In genomic region chr3:103904705-103905104, GRCm38 (mm10) we compare ENCODE assay signal across 8 mouse cellular contexts. TPM values are rescaled to one million over a fixed set of nuclear protein-coding genes. Genes with fewer than 3 reads are reported as not detected.
DNase-seq lines count a peak whose midpoint lies in the region; ATAC-seq lines count a peak whose summit lies in the region.

No protein-coding gene starts in this region.

- DNase-seq in kidney, adult 8-10 months = peak; percentile 22 to 53
- peak; percentile 37 for DNase-seq in ES-CJ7 (ENCODE audit: low read depth, low spot score)
- DNase-seq in c-Kit-negative CD71-positive TER-119-positive erythroid progenitor cells, embryonic 14.5 days (ENCODE audit: low read depth, low spot score) = peak; percentile 52
- DNase-seq in induced T-regulatory cell, adult 2 months (ENCODE audit: low read depth) = peak; percentile 71
- DNase-seq in skeletal muscle tissue, adult 2 months (ENCODE audit: low read depth, low spot score) = peak; percentile 11
- no peak for DNase-seq in layer of hippocampus, postnatal 36 days
- no peak for DNase-seq in layer of hippocampus, adult 8-10 months (ENCODE audit: low spot score in 2 of 2)

- H3K27me3 ChIP-seq in kidney, embryonic 16.5 days (ENCODE audit: insufficient read depth, low read length) = no peaks in the 10 kb centered on the region

- WGBS in kidney, embryonic 16.5 days = 91% methylated on average over 1 of the region's 1 CpGs

- H3K27ac ChIP-seq in kidney, embryonic 16.5 days (ENCODE audit: low read length) = no peak overlapping the region

- H3K9ac ChIP-seq in kidney, embryonic 16.5 days (replicated peaks; ENCODE audit: low read length) = no peak overlapping the region

- H3K4me2 ChIP-seq in kidney, embryonic 16.5 days (replicated peaks; ENCODE audit: low read depth, low read length) = no peak overlapping the region

- H3K4me3 ChIP-seq in kidney, embryonic 16.5 days (ENCODE audit: low read length) = no peak overlapping the region

- no peaks in the 10 kb centered on the region for H3K9me3 ChIP-seq in kidney, embryonic 16.5 days (ENCODE audit: low read length)

- H3K36me3 ChIP-seq in kidney, embryonic 16.5 days (ENCODE audit: insufficient read depth, low read length) = no peaks in the 10 kb centered on the region

- no peaks in the 10 kb centered on the region for H3K4me1 ChIP-seq in kidney, embryonic 16.5 days (ENCODE audit: insufficient read depth, low read length)

- no peak for ATAC-seq in kidney, embryonic 16.5 days (ENCODE audit: low FRiP score, low TSS enrichment)

RNA-seq across cellular contexts. Expression of gene Rsbn1, which starts 9.2 kb away (rescaled TPM):
- 8.9 TPM in 2 replicates for polyA plus RNA-seq in kidney, embryonic 16.5 days (2015; fragmentation: Nextera tagmentation; extraction: Ambion mirVana)
- 10 to 100 TPM; 21.7 to 24.8 TPM for total RNA-seq in layer of hippocampus, postnatal 36 days (2021)
- total RNA-seq in layer of hippocampus, adult 8-10 months (2022) = 10 to 100 TPM; 20.5 to 24.8 (median 21.9) TPM

RNA-seq across cellular contexts. Expression of gene Ptpn22, which starts 45.1 kb away (rescaled TPM):
- 0.80 and 0.82 TPM in 2 replicates for polyA plus RNA-seq in kidney, embryonic 16.5 days (2015; fragmentation: Nextera tagmentation; extraction: Ambion mirVana)
- total RNA-seq in layer of hippocampus, postnatal 36 days (2021) = 1 to 10 TPM; 1.1 to 1.6 TPM
- 1 to 10 TPM in 2 of 4 experiments, under 1 TPM in 2; 0.45 to 2.7 (median 1.2) TPM for total RNA-seq in layer of hippocampus, adult 8-10 months (2022)

Comparison
In these comparisons a context has a peak if more than half of its experiments do, and no peak if none do; other contexts are left out.
1. DNase-seq: peak in kidney, adult 8-10 months (2 of 2), ES-CJ7 (single experiment), c-Kit-negative CD71-positive TER-119-positive erythroid progenitor cells, embryonic 14.5 days (single experiment), induced T-regulatory cell, adult 2 months (single experiment) and skeletal muscle tissue, adult 2 months (single experiment); none in layer of hippocampus, postnatal 36 days (0 of 2) and layer of hippocampus, adult 8-10 months (0 of 2).